Mouse (Mus musculus): ENCODE data around the gene Rbpj. TPM values are rescaled to one million over a fixed set of nuclear protein-coding genes. Genes with fewer than 3 reads are reported as not detected.
"Not testable (repeated sequence)": the region's sequence is repeated elsewhere in the genome, so short reads cannot be mapped to it uniquely, and the experiment has no call there.

The Rbpj gene
- polyA plus RNA-seq, 1 experiment: 13.4 TPM

- H3K36me3 ChIP-seq (ENCODE audit: control insufficient read depth, insufficient read depth, low read length): no peaks in the 10 kb centered on the region
- H3K27me3 ChIP-seq (replicated peaks; ENCODE audit: control insufficient read depth, insufficient read depth, low read length): no peaks in the 10 kb centered on the region
- WGBS: 63% methylated on average over 12 of the region's 12 CpGs
- no peak overlapping the region for H3K4me3 ChIP-seq (ENCODE audit: insufficient read depth, low read depth, low read length)
- no peaks in the 10 kb centered on the region for H3K4me1 ChIP-seq (ENCODE audit: control insufficient read depth, insufficient read depth, low read length)
- TF ChIP-seq CTCF (conservative IDR thresholded peaks at IDR 0.05; ENCODE audit: insufficient read depth, insufficient read length, low read depth, low read length) (no peak), POLR2A (IDR thresholded peaks at IDR 0.05; ENCODE audit: low read depth, low read length) (no peak)
- DNase-seq: no peak
- H3K27ac ChIP-seq (ENCODE audit: insufficient read depth, low read depth, low read length): no peak overlapping the region
These were observed 70.9 kb downstream of the Rbpj start for GRCm38 (mm10) chr5:53536635-53537554.

- WGBS: 84% methylated on average over 18 of the region's 18 CpGs
- no peaks in the 10 kb centered on the region for H3K36me3 ChIP-seq (ENCODE audit: control insufficient read depth, insufficient read depth, low read length)
- no peak overlapping the region for H3K4me3 ChIP-seq (ENCODE audit: insufficient read depth, low read depth, low read length)
- no peak for TF ChIP-seq POLR2A (IDR thresholded peaks at IDR 0.05; ENCODE audit: low read depth, low read length)
- no peak for TF ChIP-seq CTCF (conservative IDR thresholded peaks at IDR 0.05; ENCODE audit: insufficient read depth, insufficient read length, low read depth, low read length)
- peak; percentile 33 for DNase-seq
- H3K27ac ChIP-seq (ENCODE audit: insufficient read depth, low read depth, low read length): no peak overlapping the region
- no peaks in the 10 kb centered on the region for H3K4me1 ChIP-seq (ENCODE audit: control insufficient read depth, insufficient read depth, low read length)
- no peaks in the 10 kb centered on the region for H3K27me3 ChIP-seq (replicated peaks; ENCODE audit: control insufficient read depth, insufficient read depth, low read length)
These were observed 74.1 kb downstream of the Rbpj start for GRCm38 (mm10) chr5:53539860-53540633.

DNA sequence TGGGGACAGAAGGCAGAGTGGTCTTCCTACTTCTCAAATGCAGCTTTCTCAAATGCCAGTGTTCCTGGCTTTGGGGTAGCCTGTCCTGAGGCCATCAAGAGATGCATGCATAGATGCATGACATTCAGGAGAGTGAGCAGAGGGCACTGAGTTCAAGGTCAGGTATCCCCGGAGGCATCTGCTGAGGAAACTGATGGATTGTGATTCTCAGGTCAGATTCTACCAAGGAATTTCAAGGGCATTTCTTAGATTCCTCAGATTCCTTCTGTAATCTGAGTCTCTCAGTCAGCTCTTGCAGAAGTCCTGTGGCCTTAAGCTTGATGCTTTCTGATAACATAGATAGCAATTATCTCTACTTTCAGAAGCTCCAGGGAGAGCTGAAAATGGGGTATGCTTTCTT is 76.1 kb downstream of the Rbpj start:
- Histone ChIP-seq H3K27me3 (replicated peaks; ENCODE audit: control insufficient read depth, insufficient read depth, low read length) (no peaks in the 10 kb centered on the region), H3K36me3 (ENCODE audit: control insufficient read depth, insufficient read depth, low read length) (no peaks in the 10 kb centered on the region), H3K27ac (ENCODE audit: insufficient read depth, low read depth, low read length) (no peak overlapping the region), H3K4me1 (ENCODE audit: control insufficient read depth, insufficient read depth, low read length) (no peaks in the 10 kb centered on the region), H3K4me3 (ENCODE audit: insufficient read depth, low read depth, low read length) (no peak overlapping the region)
- DNase-seq: no peak
- 21% methylated on average over 1 of the region's 1 CpGs for WGBS
- TF ChIP-seq CTCF (conservative IDR thresholded peaks at IDR 0.05; ENCODE audit: insufficient read depth, insufficient read length, low read depth, low read length) (no peak), POLR2A (IDR thresholded peaks at IDR 0.05; ENCODE audit: low read depth, low read length) (no peak)

- Histone ChIP-seq H3K4me3 (ENCODE audit: insufficient read depth, low read depth, low read length) (no peak overlapping the region), H3K36me3 (ENCODE audit: control insufficient read depth, insufficient read depth, low read length) (no peaks in the 10 kb centered on the region), H3K27me3 (replicated peaks; ENCODE audit: control insufficient read depth, insufficient read depth, low read length) (no peaks in the 10 kb centered on the region), H3K27ac (ENCODE audit: insufficient read depth, low read depth, low read length) (no peak overlapping the region), H3K4me1 (ENCODE audit: control insufficient read depth, insufficient read depth, low read length) (no peaks in the 10 kb centered on the region)
- DNase-seq: no peak
- WGBS: 71% methylated on average over 4 of the region's 4 CpGs
- no peak for TF ChIP-seq CTCF (conservative IDR thresholded peaks at IDR 0.05; ENCODE audit: insufficient read depth, insufficient read length, low read depth, low read length)
- TF ChIP-seq POLR2A (IDR thresholded peaks at IDR 0.05; ENCODE audit: low read depth, low read length): no peak
These were observed 77.4 kb downstream of the Rbpj start for GRCm38 (mm10) chr5:53543399-53543798.

DNA sequence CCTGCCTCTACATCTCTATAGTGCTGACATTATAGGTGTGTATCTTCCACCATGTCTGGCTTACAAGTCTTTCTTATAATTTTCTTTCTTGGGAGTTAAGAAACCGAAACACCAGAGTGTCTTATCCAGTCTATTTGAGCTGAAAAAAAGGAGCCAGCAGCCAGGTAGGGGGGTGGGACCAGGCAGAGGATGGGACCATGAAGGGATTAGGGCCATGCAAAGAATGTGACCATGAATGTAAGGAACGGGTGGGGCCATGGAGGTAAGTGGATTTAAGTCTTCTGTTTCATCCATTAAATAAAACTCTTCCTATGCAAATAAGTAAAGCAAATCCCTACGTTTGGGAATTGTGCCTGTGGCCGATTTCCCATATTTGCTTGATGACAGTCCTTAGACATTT is 78.0 kb downstream of the Rbpj start:
- Histone ChIP-seq H3K4me3 (ENCODE audit: insufficient read depth, low read depth, low read length) (no peak overlapping the region), H3K4me1 (ENCODE audit: control insufficient read depth, insufficient read depth, low read length) (no peaks in the 10 kb centered on the region), H3K27ac (ENCODE audit: insufficient read depth, low read depth, low read length) (no peak overlapping the region), H3K36me3 (ENCODE audit: control insufficient read depth, insufficient read depth, low read length) (no peaks in the 10 kb centered on the region), H3K27me3 (replicated peaks; ENCODE audit: control insufficient read depth, insufficient read depth, low read length) (no peaks in the 10 kb centered on the region)
- TF ChIP-seq POLR2A (IDR thresholded peaks at IDR 0.05; ENCODE audit: low read depth, low read length): no peak
- no peak for TF ChIP-seq CTCF (conservative IDR thresholded peaks at IDR 0.05; ENCODE audit: insufficient read depth, insufficient read length, low read depth, low read length)
- DNase-seq: no peak
- WGBS: 88% methylated on average over 4 of the region's 4 CpGs

DNA sequence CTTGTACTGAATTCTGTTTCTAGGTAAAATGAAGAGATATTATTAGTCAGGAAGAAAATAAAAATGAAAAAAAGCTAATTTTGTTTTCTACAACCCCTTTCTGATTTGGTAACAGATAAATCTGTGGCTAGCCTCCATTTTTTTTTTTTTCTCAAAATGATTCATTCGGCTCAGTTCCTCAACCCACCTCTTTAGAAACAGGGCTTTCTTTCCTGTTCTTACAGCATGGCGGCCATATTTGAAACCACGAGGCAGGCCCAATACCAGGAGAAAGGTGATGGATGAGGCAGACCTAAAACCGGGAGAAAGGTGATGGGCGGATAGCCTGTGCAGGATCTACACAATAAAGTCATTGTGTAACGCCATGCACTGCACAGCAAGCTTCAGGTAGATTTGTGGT is 80.5 kb downstream of the Rbpj start:
- H3K36me3 ChIP-seq (ENCODE audit: control insufficient read depth, insufficient read depth, low read length): no peaks in the 10 kb centered on the region
- no peak for DNase-seq
- no peaks in the 10 kb centered on the region for H3K27me3 ChIP-seq (replicated peaks; ENCODE audit: control insufficient read depth, insufficient read depth, low read length)
- H3K4me1 ChIP-seq (ENCODE audit: control insufficient read depth, insufficient read depth, low read length): no peaks in the 10 kb centered on the region
- 90% methylated on average over 6 of the region's 6 CpGs for WGBS
- no peak for TF ChIP-seq POLR2A (IDR thresholded peaks at IDR 0.05; ENCODE audit: low read depth, low read length)
- TF ChIP-seq CTCF (conservative IDR thresholded peaks at IDR 0.05; ENCODE audit: insufficient read depth, insufficient read length, low read depth, low read length): no peak
- no peak overlapping the region for H3K4me3 ChIP-seq (ENCODE audit: insufficient read depth, low read depth, low read length)
- H3K27ac ChIP-seq (ENCODE audit: insufficient read depth, low read depth, low read length): no peak overlapping the region

DNA sequence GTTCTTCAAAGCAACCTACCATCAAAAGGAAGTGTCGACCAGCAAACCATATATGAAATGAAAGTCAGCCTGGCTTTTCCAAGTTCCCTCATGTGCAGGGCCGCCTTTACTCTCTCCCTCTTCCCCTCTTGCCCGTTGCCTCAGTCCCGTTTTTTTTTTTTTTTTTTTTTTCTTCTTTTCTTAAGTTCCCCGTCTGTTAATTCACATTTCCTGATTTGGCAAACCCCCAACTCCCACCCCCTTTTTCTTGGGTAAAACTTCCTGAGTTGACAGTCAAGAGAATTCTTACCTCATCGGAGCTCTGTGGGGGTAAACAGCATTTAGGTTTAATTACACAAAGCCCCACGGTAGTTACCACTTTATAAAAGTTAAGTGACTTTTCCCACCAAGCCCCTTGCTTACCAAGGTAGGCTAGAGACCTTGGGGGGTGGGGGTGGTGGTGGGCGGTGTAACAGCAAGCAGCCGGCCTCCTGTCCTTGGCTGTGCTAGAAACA is 81.1 kb downstream of the Rbpj start:
- Histone ChIP-seq H3K36me3 (ENCODE audit: control insufficient read depth, insufficient read depth, low read length) (no peaks in the 10 kb centered on the region), H3K4me1 (ENCODE audit: control insufficient read depth, insufficient read depth, low read length) (no peaks in the 10 kb centered on the region), H3K27me3 (replicated peaks; ENCODE audit: control insufficient read depth, insufficient read depth, low read length) (no peaks in the 10 kb centered on the region), H3K27ac (ENCODE audit: insufficient read depth, low read depth, low read length) (no peak overlapping the region), H3K4me3 (ENCODE audit: insufficient read depth, low read depth, low read length) (no peak overlapping the region)
- TF ChIP-seq CTCF (conservative IDR thresholded peaks at IDR 0.05; ENCODE audit: insufficient read depth, insufficient read length, low read depth, low read length) (no peak), POLR2A (IDR thresholded peaks at IDR 0.05; ENCODE audit: low read depth, low read length) (no peak)
- 52% methylated on average over 9 of the region's 9 CpGs for WGBS
- peak; percentile 29 for DNase-seq

GRCm38 (mm10) chr5:53550329-53550728 is 84.4 kb downstream of the Rbpj start:
- H3K36me3 ChIP-seq (ENCODE audit: control insufficient read depth, insufficient read depth, low read length); H3K4me3 ChIP-seq (ENCODE audit: insufficient read depth, low read depth, low read length); H3K4me1 ChIP-seq (ENCODE audit: control insufficient read depth, insufficient read depth, low read length); DNase-seq; H3K27ac ChIP-seq (ENCODE audit: insufficient read depth, low read depth, low read length); H3K27me3 ChIP-seq (replicated peaks; ENCODE audit: control insufficient read depth, insufficient read depth, low read length): not testable (repeated sequence)
- WGBS: 98% methylated on average over 1 of the region's 1 CpGs

Data from kidney, adult 2 months (tissue).